Mouse (Mus musculus): ENCODE results near the gene Ddx58. TPM values are rescaled to one million over a fixed set of nuclear protein-coding genes. Genes with fewer than 3 reads are reported as not detected.
A peak's percentile ranks its signal among the peaks of the same experiment; 100 is the strongest.

The Ddx58 gene
- polyA plus RNA-seq, 1 experiment from 2014 or later = 11.4 TPM

GRCm38 (mm10) chr4:40172336-40172735, 67.3 kb downstream of the Ddx58 start:
- no peak for ATAC-seq (replicated peaks; ENCODE audit: low FRiP score)
- Histone ChIP-seq H3K4me2 (no peak overlapping the region), H3K9ac (no peak overlapping the region), H3K4me3 (replicated peaks) (no peak overlapping the region), H3K36me3 (peaks cover 52% of the 10 kb centered on the region), H3K27me3 (no peaks in the 10 kb centered on the region), H3K9me3 (replicated peaks) (no peaks in the 10 kb centered on the region), H3K4me1 (no peaks in the 10 kb centered on the region), H3K27ac (no peak overlapping the region)
- 89% methylated on average over 2 of the region's 2 CpGs for WGBS

- no peak overlapping the region for H3K9ac ChIP-seq
- H3K27me3 ChIP-seq = no peaks in the 10 kb centered on the region
- no peak overlapping the region for H3K4me3 ChIP-seq (replicated peaks)
- no peaks in the 10 kb centered on the region for H3K9me3 ChIP-seq (replicated peaks)
- H3K36me3 ChIP-seq = peaks cover 57% of the 10 kb centered on the region
- no peak for ATAC-seq (replicated peaks; ENCODE audit: low FRiP score)
- WGBS = 91% methylated on average over 4 of the region's 4 CpGs
- H3K27ac ChIP-seq = no peak overlapping the region
- H3K4me2 ChIP-seq = no peak overlapping the region
- no peaks in the 10 kb centered on the region for H3K4me1 ChIP-seq
These were observed 68.2 kb downstream of the Ddx58 start for GRCm38 (mm10) chr4:40171477-40171876.

GRCm38 (mm10) chr4:40163646-40164045, 76.0 kb downstream of the Ddx58 start:
- Histone ChIP-seq H3K4me3 (replicated peaks) (no peak overlapping the region), H3K4me1 (no peaks in the 10 kb centered on the region), H3K9me3 (replicated peaks) (no peaks in the 10 kb centered on the region), H3K36me3 (peaks cover 50% of the 10 kb centered on the region), H3K4me2 (no peak overlapping the region), H3K27ac (no peak overlapping the region), H3K9ac (no peak overlapping the region), H3K27me3 (no peaks in the 10 kb centered on the region)
- 80% methylated on average over 10 of the region's 10 CpGs for WGBS
- ATAC-seq (replicated peaks; ENCODE audit: low FRiP score) = no peak

DNA sequence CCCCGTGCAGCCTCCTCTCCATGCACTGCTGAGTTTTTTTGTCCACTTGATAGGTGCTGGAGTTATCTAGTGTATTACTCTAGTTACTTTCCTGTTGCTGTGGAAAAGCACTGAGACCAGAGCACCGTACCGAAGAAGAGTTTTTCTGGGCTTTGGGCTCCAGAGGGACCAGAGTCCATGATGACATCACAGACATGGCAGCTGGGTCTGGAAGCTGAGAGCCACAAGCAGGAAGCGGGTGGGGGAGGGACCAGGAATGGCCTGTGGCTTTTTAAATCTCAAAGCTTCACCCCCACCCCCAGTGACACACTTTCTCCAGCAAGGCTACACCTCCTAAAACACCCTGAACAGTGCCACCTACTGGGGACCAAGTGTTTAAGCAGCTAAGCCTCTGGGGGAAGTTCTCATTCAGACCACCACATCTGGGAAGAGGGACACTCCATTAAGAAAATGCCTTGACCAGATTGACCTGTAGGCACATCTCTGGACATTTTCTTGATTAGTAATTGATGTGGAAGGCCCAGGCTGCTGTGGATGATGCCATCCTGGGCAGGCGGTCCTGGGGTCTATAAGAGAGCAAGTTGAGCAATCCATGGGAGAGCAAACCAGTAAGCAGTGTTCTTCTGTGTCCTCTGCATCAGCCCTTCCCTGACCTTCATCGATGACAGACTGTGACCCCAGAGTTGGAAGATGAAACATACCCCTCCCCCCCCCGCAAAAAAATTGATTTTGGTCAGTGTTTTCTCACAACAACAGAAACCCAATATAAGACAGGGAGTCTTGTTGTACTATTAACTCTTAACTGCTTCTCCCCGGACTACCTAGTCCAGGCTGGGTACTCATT, 78.8 kb downstream of the Ddx58 start:
- H3K4me3 ChIP-seq (replicated peaks) = no peak overlapping the region
- H3K4me2 ChIP-seq = no peak overlapping the region
- WGBS = 94% methylated on average over 8 of the region's 8 CpGs
- no peaks in the 10 kb centered on the region for H3K9me3 ChIP-seq (replicated peaks)
- H3K27ac ChIP-seq = no peak overlapping the region
- peaks cover 14% of the 10 kb centered on the region; the same call in 1 of the 2 replicates for H3K4me1 ChIP-seq
- H3K27me3 ChIP-seq = no peaks in the 10 kb centered on the region
- peaks cover 23% of the 10 kb centered on the region for H3K36me3 ChIP-seq
- no peak for ATAC-seq (replicated peaks; ENCODE audit: low FRiP score)
- no peak overlapping the region for H3K9ac ChIP-seq

- Histone ChIP-seq H3K4me1 (peaks cover 20% of the 10 kb centered on the region), H3K9me3 (replicated peaks) (no peaks in the 10 kb centered on the region), H3K36me3 (peaks cover 7% of the 10 kb centered on the region; the same call in 1 of the 2 replicates), H3K4me2 (no peak overlapping the region), H3K9ac (no peak overlapping the region), H3K27ac (no peak overlapping the region), H3K27me3 (no peaks in the 10 kb centered on the region), H3K4me3 (replicated peaks) (no peak overlapping the region)
- WGBS = 94% methylated on average over 5 of the region's 5 CpGs
- no peak for ATAC-seq (replicated peaks; ENCODE audit: low FRiP score)
These were observed 81.4 kb downstream of the Ddx58 start for GRCm38 (mm10) chr4:40158224-40158540.

- no peak overlapping the region for H3K27ac ChIP-seq
- H3K9ac ChIP-seq = no peak overlapping the region
- no peak for ATAC-seq (replicated peaks; ENCODE audit: low FRiP score)
- H3K9me3 ChIP-seq (replicated peaks) = no peaks in the 10 kb centered on the region
- no peak overlapping the region for H3K4me2 ChIP-seq
- WGBS = 80% methylated on average over 5 of the region's 5 CpGs
- no peak overlapping the region for H3K4me3 ChIP-seq (replicated peaks)
- H3K4me1 ChIP-seq = peaks cover 20% of the 10 kb centered on the region
- H3K27me3 ChIP-seq = no peaks in the 10 kb centered on the region
- H3K36me3 ChIP-seq = peaks cover 7% of the 10 kb centered on the region; the same call in 1 of the 2 replicates
These were observed 82.0 kb downstream of the Ddx58 start for GRCm38 (mm10) chr4:40157500-40158223.

DNA sequence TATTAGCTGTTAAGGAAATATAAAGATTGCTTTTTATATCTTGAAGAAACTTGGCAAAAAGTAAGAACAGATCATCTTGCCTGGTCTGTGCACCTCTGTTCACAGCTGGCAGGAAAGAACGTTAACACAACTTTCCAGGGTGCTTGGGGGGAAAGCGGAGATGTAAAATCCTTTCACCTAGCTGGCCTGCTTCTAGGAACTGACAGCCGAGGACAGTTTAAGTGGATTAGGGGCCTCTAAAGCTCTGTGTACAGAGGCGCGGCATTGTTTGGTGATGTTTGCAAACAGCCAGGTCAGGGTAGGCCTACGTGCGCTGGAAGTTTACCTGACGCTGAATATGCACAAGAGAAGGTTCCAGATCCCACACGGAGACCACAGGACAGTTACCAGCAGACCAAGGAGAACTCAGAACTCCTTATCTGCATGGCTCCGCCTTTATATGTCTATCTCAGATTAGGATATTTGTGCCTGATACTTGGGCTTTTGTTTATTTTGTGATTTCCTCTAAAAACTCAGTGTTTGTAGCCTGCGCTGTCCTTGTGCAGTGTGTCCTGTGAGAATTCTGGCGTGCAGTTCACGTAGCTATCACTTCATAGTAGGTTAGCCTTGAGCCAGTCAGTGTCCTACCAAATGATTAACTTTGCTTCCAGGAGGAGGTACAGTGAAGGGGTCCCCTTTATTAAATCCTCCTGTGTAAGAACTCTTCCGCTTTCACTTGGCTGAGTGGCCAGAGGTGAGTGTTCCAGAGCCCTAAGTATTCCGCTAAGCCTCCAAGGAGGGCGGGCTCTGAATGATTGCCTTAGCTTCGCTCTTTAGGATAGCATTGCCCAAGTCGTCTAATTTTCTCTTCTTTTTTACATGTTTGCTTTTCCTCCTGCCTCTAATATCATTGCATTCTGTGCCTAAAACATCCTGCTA, 82.8 kb downstream of the Ddx58 start:
- peaks cover 20% of the 10 kb centered on the region for H3K4me1 ChIP-seq
- ATAC-seq (replicated peaks; ENCODE audit: low FRiP score) = no peak
- H3K4me3 ChIP-seq (replicated peaks) = no peak overlapping the region
- WGBS = 79% methylated on average over 18 of the region's 18 CpGs
- no peak overlapping the region for H3K9ac ChIP-seq
- H3K27ac ChIP-seq = peak overlapping the region; percentile 71
- no peaks in the 10 kb centered on the region for H3K9me3 ChIP-seq (replicated peaks)
- H3K27me3 ChIP-seq = no peaks in the 10 kb centered on the region
- H3K4me2 ChIP-seq = no peak overlapping the region
- H3K36me3 ChIP-seq = peaks cover 7% of the 10 kb centered on the region; the same call in 1 of the 2 replicates

DNA sequence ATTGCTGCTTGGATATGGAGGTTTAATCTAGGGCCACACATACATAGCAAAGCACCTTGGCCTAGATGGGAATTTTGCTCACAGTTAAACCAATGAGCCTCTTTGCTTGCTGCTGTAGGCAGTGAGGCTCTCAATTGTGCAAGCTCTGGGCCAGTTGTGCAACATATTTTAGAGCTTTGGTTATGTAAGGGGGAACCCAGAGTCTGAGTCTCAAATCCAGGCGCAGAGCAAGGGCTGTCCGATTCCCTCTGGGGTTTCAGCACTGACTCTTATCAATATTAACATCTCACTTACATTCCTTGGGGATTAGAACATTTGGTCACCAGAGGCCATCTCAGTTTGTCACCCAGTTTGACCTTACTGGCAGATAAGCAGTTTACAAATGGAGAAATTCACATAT, 83.5 kb downstream of the Ddx58 start:
- Histone ChIP-seq H3K9ac (no peak overlapping the region), H3K4me2 (no peak overlapping the region), H3K27me3 (no peaks in the 10 kb centered on the region), H3K4me3 (replicated peaks) (no peak overlapping the region), H3K4me1 (peaks cover 20% of the 10 kb centered on the region), H3K9me3 (replicated peaks) (no peaks in the 10 kb centered on the region), H3K27ac (peak overlapping the region; percentile 71), H3K36me3 (peaks cover 7% of the 10 kb centered on the region; the same call in 1 of the 2 replicates)
- 71% methylated on average over 2 of the region's 2 CpGs for WGBS
- ATAC-seq (replicated peaks; ENCODE audit: low FRiP score) = no peak

DNA sequence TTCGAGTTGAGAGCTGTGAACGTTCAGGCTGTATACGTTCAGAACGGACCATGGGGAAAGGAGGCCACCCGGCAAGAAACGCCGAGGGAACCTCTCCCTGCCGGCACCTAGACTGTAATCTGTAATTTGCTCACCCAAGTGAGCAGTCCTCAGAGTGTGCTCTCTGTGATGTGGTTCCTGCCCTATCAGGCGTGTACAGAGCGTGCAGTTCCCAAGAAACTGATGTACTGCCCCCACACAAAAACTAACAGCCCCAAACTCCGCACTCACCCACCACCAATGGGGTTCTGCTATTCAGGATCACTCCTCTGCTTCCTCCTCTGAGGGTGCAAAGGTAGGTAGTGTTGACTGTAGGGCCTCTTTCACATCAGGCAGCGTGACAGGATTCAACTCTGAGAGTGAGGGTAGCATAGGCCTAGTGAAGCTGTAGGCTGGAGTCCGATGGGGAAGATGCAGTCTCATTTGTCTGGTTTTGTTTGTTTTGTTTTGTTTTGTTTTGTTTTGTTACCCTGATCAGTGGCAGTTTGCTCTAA, 84.1 kb downstream of the Ddx58 start:
- Histone ChIP-seq H3K4me2 (no peak overlapping the region), H3K36me3 (peaks cover 2% of the 10 kb centered on the region; the same call in 1 of the 2 replicates), H3K4me3 (replicated peaks) (no peak overlapping the region), H3K27ac (peak overlapping the region; percentile 71), H3K27me3 (no peaks in the 10 kb centered on the region), H3K9ac (no peak overlapping the region), H3K4me1 (peaks cover 20% of the 10 kb centered on the region), H3K9me3 (replicated peaks) (no peaks in the 10 kb centered on the region)
- peak; percentile 90 for ATAC-seq (replicated peaks; ENCODE audit: low FRiP score)
- 60% methylated on average over 13 of the region's 13 CpGs for WGBS

DNA sequence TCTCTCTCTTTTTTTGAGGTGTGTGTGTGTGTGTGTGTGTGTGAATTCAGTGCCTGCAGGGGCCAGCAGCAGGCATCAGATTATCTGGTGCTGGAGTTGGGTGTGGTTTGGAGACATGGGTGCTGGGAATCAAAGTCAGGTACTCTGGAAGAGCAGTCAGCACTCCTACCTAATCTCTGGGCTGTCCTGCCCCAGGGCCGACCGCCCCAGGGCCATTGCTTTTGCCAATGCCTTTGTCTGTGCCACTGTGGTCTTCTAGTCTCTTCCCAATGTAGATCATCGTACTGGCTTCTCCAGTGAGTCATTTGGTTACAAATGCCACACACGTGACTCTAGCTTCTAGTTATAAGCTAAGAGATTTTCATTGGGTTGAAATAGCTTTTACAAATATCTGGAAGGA, 84.9 kb downstream of the Ddx58 start:
- Histone ChIP-seq H3K9ac (no peak overlapping the region), H3K9me3 (replicated peaks) (no peaks in the 10 kb centered on the region), H3K4me3 (replicated peaks) (no peak overlapping the region), H3K27me3 (no peaks in the 10 kb centered on the region), H3K4me2 (no peak overlapping the region), H3K36me3 (no peaks in the 10 kb centered on the region), H3K4me1 (peaks cover 20% of the 10 kb centered on the region), H3K27ac (no peak overlapping the region; the same call in 1 of the 2 replicates)
- no peak for ATAC-seq (replicated peaks; ENCODE audit: low FRiP score)
- WGBS = 92% methylated on average over 4 of the region's 4 CpGs

All from kidney, embryonic 15.5 days (tissue).